Mouse (Mus musculus) bone marrow macrophage, adult 2 months (primary cell): ENCODE data around the gene Gpx4.

ENCODE experiments used
- CTCF ChIP-seq: IDR thresholded peaks from 2 replicates; pipeline ENCODE4 v1.5.1; 2012; ENCODE audit warnings: low read depth, mild to moderate bottlenecking, low read length, moderate library complexity
- POLR2A ChIP-seq: IDR thresholded peaks from 2 replicates; pipeline ENCODE4 v1.6.1; 2012; ENCODE audit warnings: mild to moderate bottlenecking, low read depth, low read length, borderline replicate concordance

- TF ChIP-seq CTCF (no peak), POLR2A (no peak)
Observed at GRCm38 (mm10) chr10:80022806-80023205, 24.2 kb upstream of the Gpx4 start.
